Mouse (Mus musculus) testis, postnatal 10 days (tissue): Measurements from ENCODE around the gene Rcan2.

ENCODE experiments used
- DNase-seq: peaks from one replicate; pipeline ENCODE4 v3.0.0; 2021; ENCODE audit warnings: low spot score

Gene Rcan2

DNA sequence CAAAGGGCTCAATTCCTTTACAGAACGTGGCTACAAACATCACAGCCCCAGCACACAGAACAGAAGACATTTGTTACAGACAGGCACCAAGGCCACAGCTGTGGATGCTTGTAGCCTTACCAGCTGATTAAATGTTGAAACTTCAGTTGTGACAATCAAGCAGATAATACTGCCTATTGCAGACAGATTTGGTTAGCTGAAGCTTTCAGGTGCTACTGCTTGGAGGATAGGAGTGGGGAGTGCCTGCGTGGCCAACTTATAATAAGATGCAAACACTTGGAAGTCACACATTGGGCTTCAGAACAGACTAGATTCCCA is 276.7 kb downstream of the Rcan2 start:
- DNase-seq = no peak

DNA sequence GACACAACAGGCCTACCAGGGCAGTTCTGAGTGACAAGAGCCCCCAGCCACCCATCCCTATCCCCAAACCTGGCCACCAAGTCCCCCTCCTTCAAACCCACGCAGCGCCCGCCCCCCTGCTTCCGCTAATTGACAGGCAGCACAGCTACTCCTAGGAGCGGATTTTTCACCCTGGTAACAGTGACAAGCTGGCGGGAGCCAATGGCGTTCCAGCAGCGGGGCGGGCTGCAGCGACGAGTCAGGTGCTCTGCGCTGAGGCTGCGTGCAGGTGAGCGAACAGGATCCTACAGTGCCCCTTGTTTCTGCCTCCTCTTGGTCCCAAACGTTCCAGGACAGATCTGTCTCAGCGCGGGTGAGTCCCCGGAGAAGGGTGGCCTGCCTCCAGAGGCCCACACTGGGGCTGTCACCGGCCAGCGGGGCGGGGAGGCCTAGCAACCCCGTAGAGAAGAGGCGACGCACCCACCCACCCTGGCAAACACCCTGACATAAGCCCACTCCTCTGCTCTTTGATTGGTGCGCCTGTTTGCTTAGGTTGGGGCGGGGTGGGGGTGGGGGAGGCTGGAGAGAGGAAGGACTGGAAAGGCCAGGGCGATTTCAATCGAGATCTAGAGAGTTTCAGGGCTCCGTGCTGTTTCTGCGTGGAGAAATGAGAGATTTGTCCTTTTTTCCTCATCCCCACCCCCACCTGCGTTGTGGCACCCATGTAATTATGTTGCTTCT is 277.6 kb downstream of the Rcan2 start, which contains the start of gene Enpp5:
TSS of gene Enpp5 (plus strand) at position 183 of the 720 bp plus-strand sequence.
- DNase-seq = peak; percentile 84

DNA sequence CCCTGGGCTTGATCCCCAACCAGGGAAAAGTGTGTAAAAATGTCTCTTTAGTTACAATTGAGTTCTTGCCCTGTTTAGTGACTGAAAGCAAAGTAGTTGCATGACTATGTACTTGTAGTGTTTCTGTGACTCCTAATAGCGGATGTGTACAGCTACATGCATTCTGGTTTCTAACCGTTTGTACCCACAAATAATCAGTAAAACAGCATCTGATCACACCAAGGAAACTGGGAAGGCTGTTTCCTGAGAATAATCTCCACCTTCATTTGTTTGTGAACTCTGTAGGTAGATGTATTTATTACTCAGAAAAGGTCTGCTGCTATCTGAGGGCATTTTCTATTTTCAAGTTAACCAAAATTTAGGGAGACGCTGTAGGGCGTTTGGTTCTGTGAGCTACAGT is 282.0 kb downstream of the Rcan2 start:
- DNase-seq = no peak

DNA sequence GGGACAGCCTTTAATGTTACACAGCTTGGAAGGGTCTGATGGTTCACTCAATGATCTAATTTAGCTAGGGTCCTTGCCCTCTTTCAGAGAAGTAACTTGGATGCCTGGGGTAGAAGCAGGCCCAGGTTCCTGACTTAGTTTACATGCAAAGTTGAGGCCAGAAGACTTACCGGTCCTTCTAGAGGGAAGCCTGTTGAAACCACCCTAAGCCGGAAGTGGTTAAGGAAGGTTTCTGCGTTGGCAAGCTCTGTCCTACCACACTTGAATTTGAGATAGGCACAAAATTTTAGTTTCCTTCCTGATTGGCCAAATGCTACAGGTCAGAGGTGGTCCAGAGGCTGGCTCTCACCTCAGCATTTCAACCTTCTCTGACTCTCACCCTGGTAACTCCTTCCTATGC is 287.1 kb downstream of the Rcan2 start:
- DNase-seq = no peak
